Comparison of ENCODE assay signal across 20 mouse cellular contexts in the genomic region with DNA sequence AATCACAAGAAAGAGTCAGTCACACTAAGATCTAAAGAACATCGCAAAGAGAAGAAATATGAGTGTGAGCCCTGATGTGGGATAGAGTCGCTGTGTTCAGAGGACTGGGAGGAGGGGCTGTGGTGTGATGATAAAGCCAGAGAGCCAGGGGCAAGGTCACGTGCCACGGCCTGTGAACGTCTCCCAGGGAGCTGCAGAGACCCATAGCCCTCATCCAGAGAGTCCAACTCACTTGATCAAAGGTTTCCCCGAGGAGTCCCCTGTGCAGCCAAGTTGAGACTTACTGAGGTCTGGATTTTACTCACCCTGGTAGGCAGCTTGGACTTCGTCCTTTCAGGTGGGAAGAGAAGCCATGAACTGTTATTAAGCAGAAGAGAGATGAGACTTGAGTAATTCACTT. TPM values are rescaled to one million over a fixed set of nuclear protein-coding genes. Genes with fewer than 3 reads are reported as not detected.
A peak's percentile ranks its signal among the peaks of the same experiment; 100 is the strongest.
DNase-seq lines count a peak whose midpoint lies in the region; ATAC-seq and TF ChIP-seq lines count a peak whose summit lies in the region.
"Had no signal": no experiment of that assay in that cellular context is flagged by ENCODE, and none has a peak within 500 bp of the region (broad histone marks: within the 10 kb centered on the region; RNA-seq: fewer than 3 reads in every experiment).

No protein-coding gene starts in this region.

- 44% methylated on average over 7 of the region's 7 CpGs for WGBS in heart, embryonic 14.5 days
- WGBS in intestine, embryonic 15.5 days = 40% methylated on average over 7 of the region's 7 CpGs
- 33% methylated on average over 7 of the region's 7 CpGs for WGBS in kidney, embryonic 15.5 days
- 68% methylated on average over 7 of the region's 7 CpGs for WGBS in midbrain, embryonic 16.5 days

- H3K4me1 ChIP-seq in heart, embryonic 14.5 days (ENCODE audit: control insufficient read depth in 2 of 2, insufficient read depth in 2 of 2, low read length in 2 of 2) = peaks cover 5 to 7% of the 10 kb centered on the region in 2 experiments; a peak in 2 of 4 replicates
- H3K4me1 ChIP-seq in intestine, embryonic 15.5 days (replicated peaks) = peaks cover 10% of the 10 kb centered on the region; the same call in 1 of the 2 replicates
- H3K4me1 ChIP-seq in kidney, embryonic 15.5 days = peaks cover 16% of the 10 kb centered on the region
- no peaks in the 10 kb centered on the region for H3K4me1 ChIP-seq in midbrain, embryonic 16.5 days (ENCODE audit: control insufficient read depth, insufficient read depth, low read length)
- H3K4me1 ChIP-seq: embryonic facial prominence, embryonic 13.5 days had no signal

- H3K4me2 ChIP-seq in heart, embryonic 14.5 days (ENCODE audit: low read length) = no peak overlapping the region
- no peak overlapping the region for H3K4me2 ChIP-seq in intestine, embryonic 15.5 days (replicated peaks)
- H3K4me2 ChIP-seq in kidney, embryonic 15.5 days = no peak overlapping the region
- no peak overlapping the region for H3K4me2 ChIP-seq in midbrain, embryonic 16.5 days (ENCODE audit: low read length)
- H3K4me2 ChIP-seq: embryonic facial prominence, embryonic 13.5 days had no signal

- intact Hi-C loops in gastrocnemius, adult 2 months (cut with DNase I) = no loop called here

- no peak overlapping the region for H3K9ac ChIP-seq in heart, embryonic 14.5 days (ENCODE audit: low read length)
- no peak overlapping the region for H3K9ac ChIP-seq in intestine, embryonic 15.5 days
- H3K9ac ChIP-seq in kidney, embryonic 15.5 days = no peak overlapping the region
- H3K9ac ChIP-seq in midbrain, embryonic 16.5 days (ENCODE audit: low read depth, low read length) = no peak overlapping the region
- H3K9ac ChIP-seq: embryonic facial prominence, embryonic 13.5 days had no signal

- H3K27ac ChIP-seq in heart, embryonic 14.5 days (replicated peaks in 1 of 2; ENCODE audit: control insufficient read depth in 1 of 2, insufficient read depth in 1 of 2, low read depth in 2 of 2, low read length in 2 of 2) = no peak overlapping the region
- H3K27ac ChIP-seq in intestine, embryonic 15.5 days = peak overlapping the region; percentile 40; the same call in 1 of the 2 replicates
- no peak overlapping the region for H3K27ac ChIP-seq in kidney, embryonic 15.5 days
- no peak overlapping the region for H3K27ac ChIP-seq in gastrocnemius, adult 2 months
- no peak overlapping the region for H3K27ac ChIP-seq in midbrain, embryonic 16.5 days (ENCODE audit: low read length)
- H3K27ac ChIP-seq: embryonic facial prominence, embryonic 13.5 days; heart, adult 2 months had no signal

- no peak for DNase-seq in heart, adult 9 months (ENCODE audit: low spot score in 2 of 2)
- peak; percentile 14 to 58 for DNase-seq in kidney, postnatal 4 days
- DNase-seq in gastrocnemius, adult 2 months = no peak
- DNase-seq in cerebellum, adult 11-12 months = no peak
- DNase-seq: adrenal gland, adult 2 months; cerebellum, adult 8-10 months; gastrocnemius, postnatal 25 days; heart, adult 2 months; midbrain, embryonic 14.5 days; retina, postnatal 1 day; right cerebral cortex, postnatal 4 days had no signal

- ATAC-seq in heart, embryonic 14.5 days (ENCODE audit: insufficient number of reproducible peaks, insufficient read depth, low FRiP score, low read depth) = peak; percentile 35; the same call in 1 of the 2 replicates
- ATAC-seq in intestine, embryonic 15.5 days = peak; percentile 79
- ATAC-seq in kidney, embryonic 15.5 days (replicated peaks; ENCODE audit: low FRiP score) = peak; percentile 74
- ATAC-seq in midbrain, embryonic 16.5 days = no peak
- ATAC-seq: forebrain, embryonic 14.5 days; hindbrain, embryonic 16.5 days; lung, postnatal 0 days had no signal

- no peaks in the 10 kb centered on the region for H3K27me3 ChIP-seq in heart, embryonic 14.5 days (ENCODE audit: control insufficient read depth, insufficient read depth, low read length)
- no peaks in the 10 kb centered on the region for H3K27me3 ChIP-seq in intestine, embryonic 15.5 days (replicated peaks)
- no peaks in the 10 kb centered on the region for H3K27me3 ChIP-seq in kidney, embryonic 15.5 days
- H3K27me3 ChIP-seq in midbrain, embryonic 16.5 days (ENCODE audit: control insufficient read depth, insufficient read depth, low read depth, low read length) = no peaks in the 10 kb centered on the region
- H3K27me3 ChIP-seq: embryonic facial prominence, embryonic 13.5 days had no signal

- no peaks in the 10 kb centered on the region for H3K36me3 ChIP-seq in heart, embryonic 14.5 days (ENCODE audit: control insufficient read depth, insufficient read depth, low read length)
- no peaks in the 10 kb centered on the region for H3K36me3 ChIP-seq in intestine, embryonic 15.5 days
- H3K36me3 ChIP-seq in kidney, embryonic 15.5 days = no peaks in the 10 kb centered on the region
- H3K36me3 ChIP-seq in midbrain, embryonic 16.5 days (ENCODE audit: control insufficient read depth, insufficient read depth, low read length) = no peaks in the 10 kb centered on the region
- H3K36me3 ChIP-seq: embryonic facial prominence, embryonic 13.5 days had no signal

- H3K9me3 ChIP-seq in heart, embryonic 14.5 days (ENCODE audit: control insufficient read depth, low read length) = no peaks in the 10 kb centered on the region
- H3K9me3 ChIP-seq in intestine, embryonic 15.5 days = no peaks in the 10 kb centered on the region
- no peaks in the 10 kb centered on the region for H3K9me3 ChIP-seq in kidney, embryonic 15.5 days (replicated peaks)
- no peaks in the 10 kb centered on the region for H3K9me3 ChIP-seq in midbrain, embryonic 16.5 days (replicated peaks; ENCODE audit: control insufficient read depth, low read length, poor library complexity, severe bottlenecking)
- H3K9me3 ChIP-seq: embryonic facial prominence, embryonic 13.5 days had no signal

- TF ChIP-seq CTCF in gastrocnemius, adult 2 months (IDR thresholded peaks at IDR 0.05) = no peak

- H3K4me3 ChIP-seq in heart, embryonic 14.5 days (ENCODE audit: control insufficient read depth in 1 of 2, insufficient read depth in 1 of 2, low read depth in 1 of 2, low read length in 2 of 2) = no peak overlapping the region
- H3K4me3 ChIP-seq in intestine, embryonic 15.5 days (replicated peaks) = no peak overlapping the region
- H3K4me3 ChIP-seq in kidney, embryonic 15.5 days (replicated peaks) = no peak overlapping the region
- no peak overlapping the region for H3K4me3 ChIP-seq in gastrocnemius, adult 2 months
- H3K4me3 ChIP-seq in midbrain, embryonic 16.5 days (ENCODE audit: low read depth, low read length) = no peak overlapping the region
- H3K4me3 ChIP-seq: embryonic facial prominence, embryonic 13.5 days; heart, adult 2 months; myocyte had no signal

RNA-seq across cellular contexts. Expression of a gene that starts 21.9 kb away (rescaled TPM):
- polyA plus RNA-seq in heart, embryonic 14.5 days (2014; fragmentation: Nextera tagmentation; extraction: Ambion mirVana) = 16.9 and 17.3 TPM in 2 replicates
- 21.8 and 24.1 TPM in 2 replicates for polyA plus RNA-seq in intestine, embryonic 15.5 days (2015; fragmentation: Nextera tagmentation; extraction: Ambion mirVana)
- 22.1 and 22.8 TPM in 2 replicates for polyA plus RNA-seq in kidney, embryonic 15.5 days (2015; fragmentation: Nextera tagmentation; extraction: Ambion mirVana)
- 10 to 100 TPM; 17.5 to 24.2 TPM for total RNA-seq in gastrocnemius, adult 2 months (2021)
- polyA plus RNA-seq in midbrain, embryonic 16.5 days (2015; fragmentation: Nextera tagmentation; extraction: Ambion mirVana) = 13.2 and 14.2 TPM in 2 replicates

Comparison
In these comparisons a context has a peak if more than half of its experiments do, and no peak if none do; other contexts are left out.
1. DNase-seq: peak in kidney, postnatal 4 days (2 of 2); none in heart, adult 9 months (0 of 2), gastrocnemius, adult 2 months (single experiment) and cerebellum, adult 11-12 months (single experiment).